Mouse (Mus musculus) limb, embryonic 14.5 days (tissue): ENCODE measurements around the gene Nt5c3. TPM values are rescaled to one million over a fixed set of nuclear protein-coding genes. Genes with fewer than 3 reads are reported as not detected.

Experiments used
- ATAC-seq: fragments of 200-750 bp; cut with Nextera tagmentation; 2 replicates; pipeline ENCODE4 v1.8.0; 2017; ENCODE audit warnings: low read depth, moderate number of reproducible peaks, moderate TSS enrichment; ENCODE audit not compliant: low FRiP score
- DNase-seq: peaks from one replicate; pipeline ENCODE4 v3.0.0-alpha.2; 2015; ENCODE audit warnings: low spot score
- H3K27ac ChIP-seq: fragments of 300-500 bp; sonication (generic); replicated peaks from 2 replicates; pipeline ENCODE4 v1.5.1; 2014; ENCODE audit warnings: low read depth, mild to moderate bottlenecking, low read length, moderate library complexity, mixed read lengths
- H3K27me3 ChIP-seq: fragments of 300-500 bp; sonication (generic); 2 replicates; pipeline ENCODE4 v1.6.1; 2014; ENCODE audit warnings: low read length, mixed read lengths; ENCODE audit not compliant: control insufficient read depth, insufficient read depth
- H3K36me3 ChIP-seq: fragments of 300-500 bp; sonication (generic); 2 replicates; pipeline ENCODE4 v1.6.1; 2014; ENCODE audit warnings: mild to moderate bottlenecking, low read length, moderate library complexity, mixed read lengths; ENCODE audit not compliant: control insufficient read depth, insufficient read depth
- H3K4me1 ChIP-seq: fragments of 300-500 bp; sonication (generic); 2 replicates; pipeline ENCODE4 v1.6.1; 2014; ENCODE audit warnings: antibody characterized with exemption, low read length, mixed read lengths; ENCODE audit not compliant: control insufficient read depth, insufficient read depth
- H3K4me2 ChIP-seq: fragments of 300-500 bp; sonication (generic); replicated peaks from 2 replicates; pipeline ENCODE4 v1.6.1; 2014; ENCODE audit warnings: low read depth, mild to moderate bottlenecking, low read length, moderate library complexity; ENCODE audit not compliant: severe bottlenecking
- H3K4me3 ChIP-seq: fragments of 300-500 bp; sonication (generic); replicated peaks from 2 replicates; pipeline ENCODE4 v1.5.1; 2014; ENCODE audit warnings: low read length
- H3K9ac ChIP-seq: fragments of 300-500 bp; sonication (generic); 2 replicates; pipeline ENCODE4 v1.6.1; 2014; ENCODE audit warnings: mild to moderate bottlenecking, low read depth, low read length, moderate library complexity; ENCODE audit not compliant: severe bottlenecking
- H3K9me3 ChIP-seq: fragments of 300-500 bp; sonication (generic); 2 replicates; pipeline ENCODE4 v1.6.1; 2016; ENCODE audit warnings: low read length; ENCODE audit not compliant: control insufficient read depth
- POLR2A ChIP-seq: fragments of 200-500 bp; IDR thresholded peaks from 2 replicates; pipeline ENCODE4 v1.8.0; 2012; ENCODE audit warnings: inconsistent platforms, mild to moderate bottlenecking, moderate library complexity, borderline replicate concordance; ENCODE audit not compliant: insufficient read depth, insufficient read length; ENCODE audit errors: extremely low read depth
- WGBS: fragments of 180-500 bp; shearing (Covaris S2); extraction: QIAGEN DNeasy Blood & Tissue Kit; methylation state at CpG from one replicate; pipeline ENCODE4 v1.1.7; 2014; 5-methylcytosine and 5-hydroxymethylcytosine counted together
- polyA plus RNA-seq, 2 experiments: library from polyadenylated mRNA; depleted of rRNA in 1 of 2; stranded (reverse) in 1 of 2; unstranded in 1 of 2; fragments of >200 nt; fragmentation: Nextera tagmentation in 1 of 2; extraction: Ambion mirVana in 1 of 2; gene quantifications; 2 replicates each; pipeline versions ENCODE4 v1.2.1 to v1.2.3; 2012 to 2014

Gene Nt5c3
- polyA plus RNA-seq, 2 experiments = 22.7 to 62.9 TPM

DNA sequence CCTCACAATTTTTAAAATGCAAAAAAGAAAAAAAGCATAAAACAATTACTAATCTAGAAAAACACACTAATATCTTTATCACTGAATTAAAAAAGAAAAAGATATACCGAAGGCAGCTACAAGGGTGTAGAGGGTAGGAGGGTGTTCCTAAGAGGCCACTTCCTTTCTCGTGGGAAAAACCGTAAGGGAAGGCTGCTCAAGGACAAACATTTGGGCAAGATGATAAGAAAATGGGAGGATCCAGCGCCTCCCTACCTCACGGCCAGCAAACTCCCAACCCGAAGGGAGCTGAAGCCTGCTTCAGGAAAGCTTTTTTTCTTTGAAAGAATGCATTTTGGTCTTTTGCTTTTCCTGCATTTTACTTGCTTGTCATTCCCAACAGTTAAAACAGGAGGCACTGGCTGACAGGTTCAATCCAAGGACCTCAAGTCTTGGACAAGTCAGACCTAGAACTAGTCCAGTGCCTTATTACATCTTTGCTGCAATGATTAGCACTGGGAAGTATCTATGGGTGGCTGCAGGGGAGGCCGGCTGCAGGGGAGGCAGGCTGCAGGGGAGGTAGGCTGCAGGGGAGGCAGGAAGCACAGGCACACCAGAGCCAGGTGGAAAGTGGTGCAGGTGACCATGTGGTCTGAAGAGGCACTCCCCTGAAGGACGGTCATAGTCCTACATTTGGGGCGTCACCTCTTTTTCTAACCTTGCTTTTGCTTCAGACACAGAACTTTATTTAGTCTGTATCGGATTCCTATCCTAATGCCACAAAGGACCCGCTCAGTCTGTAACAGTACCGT, 6.0 kb downstream of the Nt5c3 start:
- ATAC-seq = no peak

GRCm38 (mm10) chr6:56916279-56916678, 7.5 kb downstream of the Nt5c3 start:
- Histone ChIP-seq H3K9me3 (no peaks in the 10 kb centered on the region), H3K27me3 (no peaks in the 10 kb centered on the region), H3K4me3 (no peak overlapping the region), H3K4me1 (no peaks in the 10 kb centered on the region), H3K36me3 (no peaks in the 10 kb centered on the region), H3K27ac (no peak overlapping the region), H3K9ac (no peak overlapping the region), H3K4me2 (no peak overlapping the region)
- no peak for TF ChIP-seq POLR2A
- no peak for DNase-seq
- ATAC-seq = no peak
- 67% methylated on average over 2 of the region's 2 CpGs for WGBS

More for the DNA sequence above, 6.0 kb downstream of the Nt5c3 start:
- 75% methylated on average over 12 of the region's 12 CpGs for WGBS
- H3K27me3 ChIP-seq = no peaks in the 10 kb centered on the region
- no peaks in the 10 kb centered on the region for H3K9me3 ChIP-seq
- no peak overlapping the region for H3K27ac ChIP-seq
- H3K4me2 ChIP-seq = no peak overlapping the region
- no peak overlapping the region for H3K9ac ChIP-seq
- no peaks in the 10 kb centered on the region; the same call in 1 of the 2 replicates for H3K4me1 ChIP-seq
- TF ChIP-seq POLR2A = no peak
- H3K4me3 ChIP-seq = no peak overlapping the region
- no peaks in the 10 kb centered on the region for H3K36me3 ChIP-seq
- no peak for DNase-seq

DNA sequence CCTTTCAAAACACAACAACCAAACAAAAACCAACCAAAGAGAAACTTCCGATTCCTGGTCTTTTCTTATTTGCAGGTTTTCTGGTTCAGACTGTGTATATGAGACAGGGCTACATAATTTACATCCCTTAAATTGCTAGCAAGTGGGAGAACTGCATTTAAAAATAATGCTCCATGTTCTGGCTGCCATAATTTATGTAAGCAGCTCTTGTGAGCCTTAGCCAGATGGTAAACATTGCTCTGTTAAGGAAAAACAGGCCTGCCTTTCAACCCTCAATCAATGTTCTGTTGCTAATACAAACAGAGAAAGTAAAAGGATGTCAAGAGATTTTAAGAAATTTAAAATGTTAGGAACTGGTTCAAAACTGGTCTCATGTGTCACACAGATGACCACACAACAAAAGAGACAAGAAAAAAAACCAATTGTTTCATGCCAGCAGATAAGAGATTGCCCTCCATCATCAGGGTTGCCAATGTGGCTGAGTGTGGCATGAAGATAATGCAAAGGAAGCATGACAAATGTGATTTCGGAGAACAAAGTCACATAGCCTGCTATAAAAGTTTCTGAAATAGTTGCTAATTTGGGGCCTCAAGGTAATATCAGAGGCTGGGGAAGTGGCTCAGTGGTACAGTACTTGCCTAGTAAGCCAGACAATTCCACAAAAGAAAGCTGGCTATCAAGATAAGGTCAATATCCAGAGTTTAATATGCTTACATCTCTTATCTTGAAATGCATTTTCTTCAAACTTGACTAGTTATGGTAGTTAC, 10.5 kb downstream of the Nt5c3 start:
- Histone ChIP-seq H3K9ac (no peak overlapping the region), H3K4me2 (no peak overlapping the region), H3K4me1 (no peaks in the 10 kb centered on the region), H3K4me3 (no peak overlapping the region), H3K36me3 (no peaks in the 10 kb centered on the region), H3K27me3 (no peaks in the 10 kb centered on the region), H3K9me3 (no peaks in the 10 kb centered on the region), H3K27ac (no peak overlapping the region)
- no peak for TF ChIP-seq POLR2A
- DNase-seq = no peak
- no peak for ATAC-seq
- WGBS = 77% methylated on average over 2 of the region's 2 CpGs

- Histone ChIP-seq H3K9ac (no peak overlapping the region), H3K36me3 (no peaks in the 10 kb centered on the region), H3K9me3 (no peaks in the 10 kb centered on the region), H3K4me1 (no peaks in the 10 kb centered on the region), H3K4me2 (no peak overlapping the region), H3K27me3 (no peaks in the 10 kb centered on the region), H3K4me3 (no peak overlapping the region), H3K27ac (no peak overlapping the region)
- WGBS = 80% methylated on average over 2 of the region's 2 CpGs
- TF ChIP-seq POLR2A = no peak
- DNase-seq = no peak
- ATAC-seq = no peak
Observed at GRCm38 (mm10) chr6:56910910-56911309, 12.8 kb downstream of the Nt5c3 start.

- ATAC-seq (peak; percentile 55; the same call in 1 of the 2 replicates), DNase-seq (peak; percentile 61)
- H3K36me3 ChIP-seq = no peaks in the 10 kb centered on the region
- H3K4me1 ChIP-seq = peaks cover 2% of the 10 kb centered on the region
- H3K27ac ChIP-seq = no peak overlapping the region
- H3K4me3 ChIP-seq = no peak overlapping the region
- H3K4me2 ChIP-seq = no peak overlapping the region
- 10% methylated on average over 4 of the region's 4 CpGs for WGBS
- TF ChIP-seq POLR2A = no peak
- H3K27me3 ChIP-seq = no peaks in the 10 kb centered on the region
- H3K9me3 ChIP-seq = no peaks in the 10 kb centered on the region
- no peak overlapping the region for H3K9ac ChIP-seq
Observed at GRCm38 (mm10) chr6:56908912-56909311, 14.8 kb downstream of the Nt5c3 start.
